Mouse (Mus musculus) lung, postnatal 14 days (tissue): ENCODE results near the gene Gas2l1.

ENCODE experiments used
- DNase-seq: peaks from one replicate; pipeline ENCODE4 v3.0.0; 2021

The Gas2l1 gene

DNA sequence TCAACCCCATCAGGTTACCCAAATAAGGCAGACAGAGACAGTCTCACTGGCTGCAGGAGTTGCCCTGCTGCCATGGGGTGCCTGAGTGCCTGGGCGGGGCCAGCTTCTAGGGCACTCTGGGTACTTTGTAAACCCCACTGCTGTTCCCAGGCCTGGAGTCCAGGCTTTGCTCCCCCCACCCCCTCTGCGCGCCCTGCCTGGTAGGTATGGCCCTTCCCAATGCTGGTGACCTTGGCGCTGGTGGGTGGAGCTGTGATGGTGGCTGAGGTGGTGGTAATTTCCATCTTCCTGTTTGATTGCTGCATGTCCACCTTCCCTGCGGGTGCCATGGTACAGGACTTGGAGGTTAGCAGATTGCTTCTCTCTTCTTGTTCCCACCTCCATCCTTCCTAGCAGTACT lies 24.5 kb downstream of the Gas2l1 start:
- no peak for DNase-seq

DNA sequence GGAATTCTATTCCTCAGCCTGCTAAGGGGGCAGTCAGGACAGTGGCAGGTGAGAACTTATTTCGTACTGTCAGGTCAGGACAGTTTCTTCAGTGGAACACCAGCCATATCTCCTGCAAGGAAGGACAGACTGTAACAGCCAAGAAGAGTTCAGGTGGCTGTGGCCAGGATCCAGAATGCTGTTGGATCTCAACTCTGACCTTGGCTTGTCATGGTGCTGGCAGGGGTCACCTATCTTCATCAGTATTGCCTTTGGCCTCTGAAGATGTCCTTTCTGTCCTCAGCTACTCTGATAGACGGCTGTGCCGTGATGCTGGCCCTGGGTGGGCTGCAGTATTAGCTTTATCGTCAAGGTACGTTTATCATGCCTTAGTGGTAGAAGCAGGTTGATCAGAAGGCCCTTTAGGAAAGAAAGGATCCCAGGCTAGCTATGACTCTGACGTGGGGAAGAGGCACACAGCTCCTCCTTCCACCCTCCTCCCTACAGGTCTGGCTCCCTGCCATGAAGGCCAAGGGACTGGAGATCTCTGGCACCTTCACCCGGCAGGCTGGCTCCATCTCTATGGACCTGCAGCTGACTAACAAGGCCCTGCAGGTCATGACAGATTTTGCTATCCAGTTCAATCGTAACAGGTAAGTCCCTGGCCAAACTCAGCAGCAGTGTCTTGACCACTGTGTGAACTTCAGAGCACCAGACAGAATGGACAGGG lies 27.8 kb downstream of the Gas2l1 start:
- no peak for DNase-seq

DNA sequence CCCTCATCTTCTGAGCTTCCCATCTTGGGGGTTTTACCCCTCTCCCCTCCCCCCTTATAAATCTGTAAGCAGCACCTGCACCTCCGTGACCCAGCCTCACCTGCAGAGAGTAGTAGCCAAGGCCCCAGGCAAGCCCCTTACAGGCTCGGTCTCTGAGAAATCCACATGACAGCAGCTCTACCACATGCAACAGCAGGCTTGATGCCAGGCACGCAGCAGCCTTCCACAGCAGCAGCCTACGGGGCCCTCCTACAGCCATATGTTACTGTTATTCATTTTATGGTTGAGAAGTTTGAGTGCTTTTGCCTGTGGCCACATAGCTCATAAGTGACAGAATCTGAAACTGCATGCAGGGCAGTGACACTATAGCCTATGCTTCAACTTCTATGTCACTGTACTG lies 29.7 kb downstream of the Gas2l1 start:
- DNase-seq = no peak

- DNase-seq = no peak
Observed at GRCm38 (mm10) chr11:5033136-5033535, 32.0 kb downstream of the Gas2l1 start.

DNA sequence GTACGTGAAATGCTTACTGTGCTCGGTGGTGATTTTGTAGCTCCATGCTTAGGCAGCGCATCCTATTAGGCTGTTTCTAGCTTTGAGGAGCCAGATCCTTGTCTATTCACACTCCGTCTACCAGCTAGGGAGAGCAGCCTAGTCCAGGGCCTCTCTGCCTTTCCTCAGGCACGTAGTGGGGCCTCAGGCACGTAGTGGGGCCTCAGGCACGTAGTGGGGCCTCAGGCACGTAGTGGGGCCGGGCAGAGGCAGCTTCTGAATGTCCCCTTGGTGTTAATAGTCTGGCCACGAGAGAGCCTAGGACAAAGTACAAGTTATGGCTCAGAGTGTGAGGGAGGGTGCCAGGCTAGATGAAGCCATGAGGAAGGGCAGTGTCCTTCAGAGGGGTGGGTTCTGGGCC lies 32.4 kb downstream of the Gas2l1 start:
- no peak for DNase-seq

DNA sequence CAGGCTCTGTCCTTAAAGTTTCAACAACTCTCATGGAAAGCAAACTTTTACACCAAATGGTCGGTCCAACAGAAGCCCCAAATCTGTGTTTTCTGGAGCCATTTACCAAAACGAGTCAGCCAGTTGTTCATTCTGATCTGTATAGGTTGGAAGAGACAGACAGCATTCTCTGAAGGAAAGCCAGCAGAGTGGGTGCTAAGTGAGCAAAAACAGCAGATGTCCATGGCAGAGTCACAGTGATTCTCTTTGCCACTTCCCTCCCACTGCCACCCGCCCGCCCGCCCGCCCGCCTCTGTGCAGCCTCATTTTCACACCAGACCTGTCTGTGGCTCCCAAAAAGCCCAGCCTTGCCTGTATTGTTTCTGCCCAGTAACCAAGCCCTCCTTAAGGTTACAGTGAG lies 36.9 kb downstream of the Gas2l1 start:
- no peak for DNase-seq

- DNase-seq = no peak
Observed at GRCm38 (mm10) chr11:5025108-5025507, 40.0 kb downstream of the Gas2l1 start.

- peak; percentile 9 for DNase-seq
Observed at GRCm38 (mm10) chr11:5017506-5017905, 47.6 kb downstream of the Gas2l1 start.

GRCm38 (mm10) chr11:5016286-5016685 lies 48.8 kb downstream of the Gas2l1 start:
- DNase-seq = no peak

- DNase-seq = peak; percentile 69
Observed at GRCm38 (mm10) chr11:5015720-5016119, 49.4 kb downstream of the Gas2l1 start.

- DNase-seq = no peak
Observed at GRCm38 (mm10) chr11:5012213-5012715, 52.9 kb downstream of the Gas2l1 start.

DNA sequence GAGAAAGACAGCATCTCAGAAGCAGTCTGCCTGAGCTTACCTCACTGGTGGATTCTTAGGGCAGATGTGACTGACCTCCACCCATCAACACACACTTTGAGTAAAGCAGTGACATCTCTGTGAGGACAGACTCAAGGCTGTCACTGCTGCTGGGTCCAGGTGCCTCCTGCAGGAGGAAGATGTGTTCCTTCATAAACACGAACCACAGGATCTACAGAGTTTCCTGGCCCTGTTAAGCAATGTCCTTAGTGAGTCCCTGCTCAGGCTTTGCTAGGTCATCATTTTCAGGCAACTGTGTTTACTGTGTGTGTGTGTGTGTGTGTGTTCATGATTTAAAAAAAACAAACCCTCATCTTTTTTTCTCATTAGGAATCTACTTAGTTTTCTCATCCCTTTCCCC lies 53.6 kb downstream of the Gas2l1 start:
- no peak for DNase-seq

DNA sequence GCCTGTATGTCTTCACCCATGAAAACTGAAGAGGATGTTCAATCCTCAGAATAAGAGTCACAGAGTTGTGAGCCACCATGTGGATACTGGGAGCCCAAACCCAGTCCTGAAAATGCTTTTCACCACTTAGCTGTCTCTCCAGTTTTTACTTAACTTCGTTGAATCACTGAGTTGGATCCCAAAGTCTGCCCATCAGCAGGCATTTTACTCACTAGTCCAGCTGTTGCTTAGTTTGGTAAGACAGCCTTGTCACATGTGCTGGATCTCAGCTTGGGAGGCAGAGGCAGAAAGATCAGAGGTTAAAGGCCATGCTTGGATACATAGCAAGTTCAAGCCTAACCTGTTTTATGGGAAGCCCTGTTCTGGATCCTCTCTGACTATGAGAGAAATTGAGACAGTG lies 54.9 kb downstream of the Gas2l1 start:
- DNase-seq = no peak

DNA sequence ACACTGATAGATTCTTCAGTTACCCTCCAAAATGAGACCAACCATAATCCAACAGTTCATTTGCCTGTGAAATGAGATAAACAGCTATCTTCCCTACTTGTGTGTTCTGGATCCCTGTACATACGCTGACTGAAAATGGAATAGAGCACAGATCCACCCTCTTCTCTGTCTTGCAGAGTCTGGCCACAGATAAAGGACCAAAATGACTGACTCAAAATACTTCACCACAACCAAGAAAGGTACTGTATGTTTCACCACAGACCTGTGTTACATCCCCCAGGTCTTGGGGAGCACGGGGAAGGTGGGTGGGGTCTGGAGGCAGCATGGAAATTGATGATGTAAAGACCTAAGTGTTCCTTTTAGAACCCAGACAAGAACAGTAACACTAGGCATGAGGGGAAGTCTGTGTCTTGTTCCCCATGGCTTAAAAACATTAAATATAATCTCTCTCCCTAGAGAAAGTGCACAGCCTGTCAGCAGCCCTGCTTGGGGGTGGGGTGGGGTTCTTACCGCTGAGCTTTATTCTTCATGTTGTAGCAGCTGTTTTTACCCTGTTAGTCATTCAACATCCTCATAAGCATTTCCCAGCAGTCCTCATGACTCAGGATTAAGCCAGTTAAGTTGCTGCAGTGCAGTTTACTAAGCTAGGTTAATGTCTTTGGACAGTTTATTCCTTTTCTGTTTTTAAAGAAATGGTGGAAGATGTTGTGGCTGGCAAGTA lies 55.6 kb downstream of the Gas2l1 start:
- DNase-seq = no peak

DNA sequence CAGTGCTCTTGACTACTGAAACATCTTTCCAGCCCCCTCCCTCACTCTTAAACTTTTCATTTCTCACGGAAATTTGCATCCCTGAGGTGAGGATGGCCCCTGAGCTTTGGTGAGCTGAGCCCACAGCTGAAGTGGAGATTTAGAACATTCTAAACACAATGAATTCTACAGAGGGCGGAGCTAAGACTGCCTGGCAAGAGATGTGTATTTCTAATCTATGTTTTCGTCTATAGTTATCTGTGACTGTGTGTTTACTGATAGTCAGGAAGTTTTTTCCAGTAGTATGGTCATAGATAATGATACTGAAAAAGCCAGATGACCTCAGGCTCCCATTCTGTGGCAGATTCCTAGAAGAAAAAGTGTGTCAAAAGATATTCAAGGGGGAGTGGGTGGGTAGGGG lies 56.3 kb downstream of the Gas2l1 start:
- DNase-seq = no peak

GRCm38 (mm10) chr11:5007186-5007585 lies 57.9 kb downstream of the Gas2l1 start:
- DNase-seq = peak; percentile 9

DNA sequence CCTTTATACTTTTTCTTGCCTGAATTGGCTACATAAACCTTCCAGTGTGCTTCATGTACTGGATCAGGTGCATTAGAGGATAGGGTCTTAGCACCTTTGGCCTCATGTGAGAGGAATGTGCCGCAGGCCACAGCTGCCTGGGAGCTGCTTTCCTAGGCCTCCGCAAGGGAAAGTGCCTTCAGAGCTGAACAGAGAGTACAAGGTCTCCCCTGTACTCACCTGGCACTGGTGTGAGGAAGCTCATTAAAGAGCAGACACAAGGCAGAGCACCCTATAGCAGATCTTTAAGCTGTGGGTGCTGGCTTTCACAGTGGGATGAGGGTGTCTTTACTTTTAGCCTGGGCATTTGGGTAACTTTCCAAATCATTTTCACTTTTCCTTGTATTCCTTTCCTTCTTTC lies 59.6 kb downstream of the Gas2l1 start:
- no peak for DNase-seq
